Mouse (Mus musculus) erythroblast, embryonic 14.5 days (primary cell): Measurements from ENCODE around the gene Rab4b.

Experiments
- GATA1 ChIP-seq: IDR thresholded peaks from 2 replicates; pipeline ENCODE4 v1.6.1; 2012; ENCODE audit warnings: low read length, inconsistent platforms, mixed read lengths
- TAL1 ChIP-seq: IDR thresholded peaks from 3 replicates; pipeline ENCODE4 v1.6.1; 2012; ENCODE audit warnings: low read length, inconsistent platforms, mixed read lengths

DNA sequence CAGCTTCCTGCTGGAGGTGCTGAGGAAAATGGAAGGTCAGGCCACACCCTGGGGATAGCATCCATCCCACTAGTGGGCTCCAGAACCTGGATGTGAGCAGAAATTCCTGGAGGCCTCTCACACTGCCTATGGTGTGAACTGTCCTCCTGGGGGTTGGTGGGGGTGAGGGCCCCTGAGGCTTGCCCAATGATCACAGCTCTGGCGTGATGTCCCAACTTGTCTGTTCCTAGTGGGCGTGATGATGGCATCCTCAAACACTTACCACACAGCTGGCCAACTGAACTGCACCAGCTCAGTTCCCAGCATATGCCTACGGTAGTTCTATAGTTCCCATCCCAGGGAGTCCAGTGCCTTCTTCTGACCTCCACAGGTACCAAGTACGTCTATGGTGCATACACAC is 53.7 kb downstream of the Rab4b start:
- TF ChIP-seq GATA1 (no peak), TAL1 (no peak)
